Comparison of ENCODE assay signal across 23 mouse cellular contexts in genomic region chr11:43708409-43708808, GRCm38 (mm10).
"Had no signal": no experiment of that assay in that cellular context is flagged by ENCODE, and none has a peak within 500 bp of the region (broad histone marks: within the 10 kb centered on the region; RNA-seq: fewer than 3 reads in every experiment).

No protein-coding gene starts in this region.

- H3K4me3 ChIP-seq: kidney, embryonic 15.5 days; limb, embryonic 10.5 days; limb, embryonic 13.5 days; liver, embryonic 12.5 days; liver, embryonic 15.5 days; lung, embryonic 15.5 days; megakaryocyte, embryonic 14.5 days; midbrain, embryonic 12.5 days; midbrain, embryonic 15.5 days; neural tube, embryonic 12.5 days; neural tube, embryonic 15.5 days; stomach, embryonic 15.5 days had no signal

- H3K27me3 ChIP-seq: kidney, embryonic 15.5 days; limb, embryonic 13.5 days; liver, embryonic 12.5 days; liver, embryonic 15.5 days; lung, embryonic 15.5 days; megakaryocyte, embryonic 14.5 days; midbrain, embryonic 12.5 days; midbrain, embryonic 15.5 days; neural tube, embryonic 12.5 days; neural tube, embryonic 15.5 days; stomach, embryonic 15.5 days had no signal

- H3K9me3 ChIP-seq: kidney, embryonic 15.5 days; limb, embryonic 10.5 days; limb, embryonic 13.5 days; liver, embryonic 12.5 days; liver, embryonic 15.5 days; lung, embryonic 15.5 days; megakaryocyte, embryonic 14.5 days; midbrain, embryonic 12.5 days; midbrain, embryonic 15.5 days; neural tube, embryonic 12.5 days; neural tube, embryonic 15.5 days; stomach, embryonic 15.5 days had no signal

- H3K4me1 ChIP-seq: kidney, embryonic 15.5 days; limb, embryonic 10.5 days; limb, embryonic 13.5 days; liver, embryonic 12.5 days; liver, embryonic 15.5 days; lung, embryonic 15.5 days; midbrain, embryonic 12.5 days; midbrain, embryonic 15.5 days; neural tube, embryonic 12.5 days; neural tube, embryonic 15.5 days; stomach, embryonic 15.5 days had no signal

- H3K4me2 ChIP-seq: kidney, embryonic 15.5 days; limb, embryonic 13.5 days; liver, embryonic 12.5 days; liver, embryonic 15.5 days; lung, embryonic 15.5 days; midbrain, embryonic 12.5 days; midbrain, embryonic 15.5 days; neural tube, embryonic 12.5 days; neural tube, embryonic 15.5 days; stomach, embryonic 15.5 days had no signal

- ATAC-seq: liver, embryonic 12.5 days; midbrain, embryonic 15.5 days had no signal

- H3K27ac ChIP-seq: kidney, embryonic 15.5 days; limb, embryonic 10.5 days; limb, embryonic 13.5 days; liver, embryonic 12.5 days; liver, embryonic 15.5 days; lung, embryonic 15.5 days; midbrain, embryonic 12.5 days; midbrain, embryonic 15.5 days; neural tube, embryonic 12.5 days; neural tube, embryonic 15.5 days; stomach, embryonic 15.5 days had no signal

- DNase-seq: kidney, adult 8-10 months; kidney, postnatal 10 days; kidney, postnatal 36 days; liver; lung, adult 18-20 months; lung, postnatal 10 days; lung, postnatal 36 days; right cerebral cortex, adult 18-20 months; right cerebral cortex, postnatal 14 days; right cerebral cortex, postnatal 4 days; thymus, postnatal 25 days had no signal

- H3K9ac ChIP-seq: kidney, embryonic 15.5 days; limb, embryonic 13.5 days; liver, embryonic 12.5 days; liver, embryonic 15.5 days; lung, embryonic 15.5 days; midbrain, embryonic 12.5 days; midbrain, embryonic 15.5 days; neural tube, embryonic 12.5 days; neural tube, embryonic 15.5 days; stomach, embryonic 15.5 days had no signal
